In genomic region chr7:126408686-126409085, GRCm38 (mm10) we compare ENCODE assay signal across 26 mouse cellular contexts. TPM values are rescaled to one million over a fixed set of nuclear protein-coding genes. Genes with fewer than 3 reads are reported as not detected.
"Had no signal": no experiment of that assay in that cellular context is flagged by ENCODE, and none has a peak within 500 bp of the region (broad histone marks: within the 10 kb centered on the region; RNA-seq: fewer than 3 reads in every experiment).

No protein-coding gene starts in this region.

- H3K9me3 ChIP-seq: heart, embryonic 13.5 days; heart, embryonic 15.5 days; hindbrain, embryonic 15.5 days; limb, embryonic 13.5 days; limb, embryonic 15.5 days; liver, embryonic 12.5 days had no signal

- H3K36me3 ChIP-seq: heart, embryonic 13.5 days; heart, embryonic 15.5 days; hindbrain, embryonic 15.5 days; limb, embryonic 13.5 days; limb, embryonic 15.5 days; liver, embryonic 12.5 days had no signal

- H3K27ac ChIP-seq: heart, adult 2 months; heart, embryonic 13.5 days; heart, embryonic 15.5 days; hindbrain, embryonic 15.5 days; hindbrain, postnatal 0 days; limb, embryonic 13.5 days; limb, embryonic 15.5 days; liver, embryonic 12.5 days; liver, embryonic 14.5 days had no signal

- H3K4me3 ChIP-seq: heart, adult 2 months; heart, embryonic 13.5 days; heart, embryonic 15.5 days; hindbrain, embryonic 15.5 days; limb, embryonic 13.5 days; limb, embryonic 15.5 days; liver, embryonic 12.5 days had no signal

- ATAC-seq: hindbrain, postnatal 0 days; intestine, embryonic 16.5 days; liver, embryonic 12.5 days had no signal

- H3K9ac ChIP-seq: heart, embryonic 13.5 days; heart, embryonic 15.5 days; hindbrain, embryonic 15.5 days; limb, embryonic 13.5 days; limb, embryonic 15.5 days; liver, embryonic 12.5 days; liver, embryonic 14.5 days had no signal

- DNase-seq: gastrocnemius, postnatal 14 days; gastrocnemius, postnatal 36 days; heart, adult 11 months; heart, adult 2 months; heart, postnatal 14 days; heart, postnatal 36 days; kidney, adult 11 months; kidney, adult 2 months; kidney, adult 9 months; kidney, postnatal 25 days; layer of hippocampus, adult 9-11 months; layer of hippocampus, postnatal 36 days; left cerebral cortex, postnatal 4 days had no signal

- H3K4me2 ChIP-seq: heart, embryonic 11.5 days; heart, embryonic 13.5 days; heart, embryonic 15.5 days; hindbrain, embryonic 15.5 days; limb, embryonic 13.5 days; limb, embryonic 15.5 days; liver, embryonic 12.5 days had no signal

- H3K27me3 ChIP-seq: hindbrain, embryonic 15.5 days; limb, embryonic 13.5 days; limb, embryonic 15.5 days had no signal

- H3K4me1 ChIP-seq: heart, embryonic 13.5 days; heart, embryonic 15.5 days; hindbrain, embryonic 15.5 days; limb, embryonic 13.5 days; limb, embryonic 15.5 days; liver, embryonic 12.5 days had no signal

RNA-seq across cellular contexts. Expression of gene Cd19, which starts 6.0 kb away (rescaled TPM):
- polyA plus RNA-seq: heart, embryonic 11.5 days; heart, embryonic 13.5 days; heart, embryonic 15.5 days; hindbrain, embryonic 11.5 days; intestine, embryonic 14.5 days; limb, embryonic 11.5 days; limb, embryonic 13.5 days; liver, embryonic 12.5 days had no signal
